Mouse (Mus musculus) CH12.LX (cell line): ENCODE data around the gene Fcgr4.

Experiments used
- CTCF ChIP-seq, 2 experiments: IDR thresholded peaks in 1 of 2; conservative IDR thresholded peaks in 1 of 2; 2 replicates each; pipeline ENCODE4 v1.5.1; 2011 to 2012; ENCODE audit warnings: low read depth in 2 of 2, low read length in 2 of 2, improper control_type of control experiment in 1 of 2, inconsistent platforms in 1 of 2, mild to moderate bottlenecking in 1 of 2, moderate library complexity in 1 of 2
- EP300 ChIP-seq: IDR thresholded peaks from 2 replicates; pipeline ENCODE4 v1.6.1; 2011; ENCODE audit warnings: low read length, improper control_type of control experiment
- POLR2A ChIP-seq: IDR thresholded peaks from 2 replicates; pipeline ENCODE4 v1.6.1; 2011; ENCODE audit warnings: low read depth, mild to moderate bottlenecking, improper control_type of control experiment, low read length
- TCF12 ChIP-seq: IDR thresholded peaks from 2 replicates; pipeline ENCODE4 v1.6.1; 2014; ENCODE audit warnings: low read depth, mild to moderate bottlenecking, inconsistent platforms, low read length, improper control_type of control experiment
- ZMIZ1 ChIP-seq: IDR thresholded peaks from 2 replicates; pipeline ENCODE4 v1.6.1; 2012; ENCODE audit warnings: low read depth, mild to moderate bottlenecking, inconsistent platforms, low read length, improper control_type of control experiment

DNA sequence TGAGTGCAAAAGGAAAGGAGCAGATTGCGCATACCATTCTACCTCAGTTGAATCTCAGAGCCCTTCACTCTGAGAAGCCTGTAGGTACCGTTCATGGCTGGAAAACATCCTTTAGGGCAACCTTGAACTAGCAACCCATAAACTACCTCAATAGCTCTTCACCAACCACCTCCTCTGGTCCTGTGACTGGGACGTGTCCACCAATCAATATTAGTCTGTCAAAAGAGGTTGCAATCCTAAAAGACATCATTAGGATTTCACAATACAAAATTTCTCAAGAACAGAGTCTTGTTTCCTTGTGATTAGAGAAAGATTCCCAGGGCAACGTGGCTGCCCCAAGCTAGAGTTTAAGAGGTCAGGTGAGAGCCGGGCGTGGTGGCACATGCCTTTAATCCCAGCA, 34.6 kb downstream of the Fcgr4 start:
- no peak for TF ChIP-seq POLR2A
- no peak for TF ChIP-seq CTCF (conservative IDR thresholded peaks at IDR 0.05 in 1 of 2, IDR thresholded peaks at IDR 0.05 in 1 of 2; ENCODE audit: low read depth in 2 of 2, low read length in 2 of 2)
- no peak for TF ChIP-seq ZMIZ1
- TF ChIP-seq TCF12, result no peak
- no peak for TF ChIP-seq EP300
